8 mouse cellular contexts compared by ENCODE assay signal in the genomic region with DNA sequence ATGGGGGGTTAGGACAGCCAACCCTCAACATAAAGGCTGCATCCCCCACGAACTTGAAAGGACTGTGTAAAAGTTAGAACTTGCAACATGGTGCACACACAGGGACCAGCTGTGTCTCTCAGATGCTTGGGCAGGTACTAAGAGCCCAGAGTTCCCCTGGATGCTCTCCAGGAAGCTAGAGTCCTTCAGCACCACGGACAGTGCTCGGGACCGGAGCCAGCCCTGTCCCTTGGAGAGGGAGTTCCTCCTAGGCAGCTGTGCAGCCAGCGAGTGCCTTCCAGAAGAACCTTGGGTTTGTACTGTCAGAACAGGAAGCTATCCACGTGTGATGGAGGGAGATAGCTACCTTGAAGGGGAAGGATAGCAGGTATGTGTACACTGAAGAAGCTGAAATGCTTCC.
DNase-seq lines count a peak whose midpoint lies in the region; ATAC-seq lines count a peak whose summit lies in the region.

No protein-coding gene starts in this region.

- no peaks in the 10 kb centered on the region for H3K27me3 ChIP-seq in hindbrain, embryonic 11.5 days (ENCODE audit: control insufficient read depth, insufficient read depth, low read length)
- H3K27me3 ChIP-seq in hindbrain, embryonic 16.5 days (replicated peaks; ENCODE audit: control insufficient read depth, insufficient read depth, low read length) = no peaks in the 10 kb centered on the region
- no peaks in the 10 kb centered on the region for H3K27me3 ChIP-seq in forebrain, embryonic 15.5 days

- H3K9me3 ChIP-seq in hindbrain, embryonic 11.5 days (ENCODE audit: control insufficient read depth, low read length) = no peaks in the 10 kb centered on the region
- H3K9me3 ChIP-seq in hindbrain, embryonic 16.5 days (ENCODE audit: control insufficient read depth, low read length) = no peaks in the 10 kb centered on the region
- H3K9me3 ChIP-seq in forebrain, embryonic 15.5 days = no peaks in the 10 kb centered on the region

- H3K36me3 ChIP-seq in hindbrain, embryonic 11.5 days (ENCODE audit: control insufficient read depth, insufficient read depth, low read length) = no peaks in the 10 kb centered on the region
- H3K36me3 ChIP-seq in hindbrain, embryonic 16.5 days (ENCODE audit: control insufficient read depth, insufficient read depth, low read length) = 0 out of 2 replicates have a peak, but pooled peaks cover 3% of the 10 kb centered on the region
- peaks cover 15% of the 10 kb centered on the region; the same call in 1 of the 2 replicates for H3K36me3 ChIP-seq in forebrain, embryonic 15.5 days

- no peaks in the 10 kb centered on the region for H3K4me1 ChIP-seq in hindbrain, embryonic 11.5 days (replicated peaks; ENCODE audit: control insufficient read depth, insufficient read depth, low read length)
- no peaks in the 10 kb centered on the region for H3K4me1 ChIP-seq in hindbrain, embryonic 16.5 days (ENCODE audit: control insufficient read depth, insufficient read depth, low read depth, low read length)
- H3K4me1 ChIP-seq in forebrain, embryonic 15.5 days = no peaks in the 10 kb centered on the region

- no peak overlapping the region for H3K27ac ChIP-seq in hindbrain, embryonic 11.5 days (ENCODE audit: low read depth, low read length)
- H3K27ac ChIP-seq in hindbrain, embryonic 16.5 days (ENCODE audit: low read depth, low read length) = no peak overlapping the region
- no peak overlapping the region for H3K27ac ChIP-seq in forebrain, embryonic 15.5 days (replicated peaks)

- 13% methylated on average over 6 of the region's 6 CpGs for WGBS in hindbrain, embryonic 11.5 days
- WGBS in hindbrain, embryonic 16.5 days = 18% methylated on average over 6 of the region's 6 CpGs
- 14% methylated on average over 6 of the region's 6 CpGs for WGBS in forebrain, embryonic 15.5 days

- H3K9ac ChIP-seq in hindbrain, embryonic 11.5 days (ENCODE audit: low read depth, low read length) = no peak overlapping the region
- H3K9ac ChIP-seq in hindbrain, embryonic 16.5 days (ENCODE audit: low read depth, low read length) = no peak overlapping the region
- no peak overlapping the region for H3K9ac ChIP-seq in forebrain, embryonic 15.5 days (replicated peaks)

- no peak for ATAC-seq in hindbrain, embryonic 11.5 days (ENCODE audit: low FRiP score)
- ATAC-seq in hindbrain, embryonic 16.5 days = no peak
- no peak for ATAC-seq in forebrain, embryonic 15.5 days (replicated peaks)

- DNase-seq in hindbrain, embryonic 11.5 days (ENCODE audit: low spot score) = peak; percentile 63
- DNase-seq in c-Kit-positive CD71-negative TER-119-negative erythroid progenitor cells, embryonic 14.5 days (ENCODE audit: low read depth) = peak; percentile 23
- DNase-seq in hindlimb bud, embryonic 11.5 days (ENCODE audit: extremely low spot score, low read depth, low spot score) = peak; percentile 37
- DNase-seq in lung, adult 18-20 months = peak; percentile 18 to 22
- DNase-seq in urinary bladder, postnatal 4 days (ENCODE audit: low spot score in 2 of 2) = peak; percentile 39 to 80
- no peak for DNase-seq in layer of hippocampus, adult 9-10 months (ENCODE audit: low spot score)

- no peak overlapping the region for H3K4me2 ChIP-seq in hindbrain, embryonic 11.5 days (replicated peaks; ENCODE audit: low read depth, low read length)
- H3K4me2 ChIP-seq in hindbrain, embryonic 16.5 days (ENCODE audit: low read length) = no peak overlapping the region
- H3K4me2 ChIP-seq in forebrain, embryonic 15.5 days (replicated peaks) = no peak overlapping the region

- H3K4me3 ChIP-seq in hindbrain, embryonic 11.5 days (ENCODE audit: low read depth, low read length) = no peak overlapping the region
- H3K4me3 ChIP-seq in hindbrain, embryonic 16.5 days (ENCODE audit: low read length) = no peak overlapping the region
- no peak overlapping the region for H3K4me3 ChIP-seq in forebrain, embryonic 15.5 days
